Mouse (Mus musculus) frontal cortex, postnatal 25 days (tissue): ENCODE results near the gene Spire2.

Source experiments
- DNase-seq, 2 experiments: peaks; one replicate each; pipeline ENCODE4 v3.0.0; 2022; ENCODE audit warnings: low spot score in 2 of 2

The Spire2 gene

DNA sequence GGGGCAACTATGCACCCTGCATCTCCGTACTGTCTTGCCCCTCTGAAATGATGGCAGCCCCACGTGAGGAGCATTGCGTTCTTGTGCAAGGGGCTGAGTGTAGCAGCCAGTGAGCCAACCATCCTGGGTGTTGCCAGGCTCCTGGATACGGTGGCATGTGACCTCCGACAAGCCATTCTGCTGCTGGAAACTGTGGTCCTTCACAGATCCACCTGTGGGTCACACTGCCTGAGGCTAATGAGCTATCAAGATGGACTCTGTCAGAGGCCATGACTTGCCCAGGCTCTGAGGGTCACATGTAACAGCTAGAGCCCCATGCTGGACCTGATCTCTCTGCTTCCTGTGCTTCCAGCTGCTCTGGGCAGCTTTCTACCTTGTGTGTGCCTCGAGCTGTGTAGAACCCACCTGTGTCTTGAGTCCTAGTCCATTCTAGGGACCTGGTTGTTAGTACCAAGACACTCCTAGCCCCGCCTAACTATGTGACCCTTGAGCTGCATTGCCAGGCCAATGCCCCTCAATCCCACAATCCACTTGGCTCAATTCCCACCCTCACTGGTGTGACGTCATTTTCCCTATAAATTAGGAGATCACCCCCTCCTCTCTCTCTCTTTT is 84.5 kb downstream of the Spire2 start:
- DNase-seq = no peak
